Mouse (Mus musculus): ENCODE data around the gene Sohlh2.

Sohlh2 gene

DNA sequence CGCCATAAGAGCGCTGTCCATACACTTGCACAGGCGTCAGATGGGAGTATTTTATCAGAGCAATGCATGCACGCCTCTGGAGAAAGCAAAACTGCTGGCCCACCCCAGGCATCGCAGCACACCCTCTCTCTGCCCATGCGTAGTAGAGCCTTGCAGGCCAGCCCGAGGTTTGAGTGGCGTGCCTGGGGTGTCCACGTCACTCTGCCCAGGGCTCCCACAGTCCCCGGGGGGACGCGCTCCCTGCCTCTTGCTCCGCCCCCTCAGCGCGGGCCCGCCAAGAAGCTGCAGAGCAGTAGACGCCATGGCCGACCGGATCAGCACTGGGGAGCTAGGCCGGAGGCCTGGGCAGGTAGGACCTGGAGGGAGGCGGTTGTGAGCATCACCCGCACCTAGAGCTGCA, at the start of gene Sohlh2:
Gene Sohlh2 (plus strand): TSS at position 263 of the 400 bp plus-strand sequence.
- no peak for DNase-seq

DNA sequence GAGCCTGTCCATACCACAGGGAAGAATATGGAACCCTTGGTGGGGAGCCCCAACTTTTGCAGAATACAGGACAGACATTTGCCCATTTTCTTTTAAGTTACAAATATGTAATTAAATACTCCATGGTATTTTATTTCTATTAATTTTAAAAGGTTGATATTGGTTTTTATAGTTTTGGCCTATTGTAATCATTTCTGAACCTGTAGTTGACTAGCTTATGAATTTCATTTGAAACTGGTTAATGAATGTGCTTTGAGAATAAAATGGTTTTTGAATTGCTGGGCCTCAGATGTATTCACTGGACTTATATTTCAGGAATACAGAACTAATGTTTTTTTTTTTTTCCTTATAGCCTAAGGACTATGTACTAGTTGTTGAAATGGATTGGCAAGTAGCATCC, 44.8 kb upstream of the Sohlh2 start, which contains the start of gene Ccdc169:
Gene Ccdc169 (plus strand): TSS at position 301 of the 400 bp plus-strand sequence.
- DNase-seq = no peak

GRCm38 (mm10) chr3:55139837-55140236, 42.0 kb upstream of the Sohlh2 start:
- peak; percentile 73 for DNase-seq

DNA sequence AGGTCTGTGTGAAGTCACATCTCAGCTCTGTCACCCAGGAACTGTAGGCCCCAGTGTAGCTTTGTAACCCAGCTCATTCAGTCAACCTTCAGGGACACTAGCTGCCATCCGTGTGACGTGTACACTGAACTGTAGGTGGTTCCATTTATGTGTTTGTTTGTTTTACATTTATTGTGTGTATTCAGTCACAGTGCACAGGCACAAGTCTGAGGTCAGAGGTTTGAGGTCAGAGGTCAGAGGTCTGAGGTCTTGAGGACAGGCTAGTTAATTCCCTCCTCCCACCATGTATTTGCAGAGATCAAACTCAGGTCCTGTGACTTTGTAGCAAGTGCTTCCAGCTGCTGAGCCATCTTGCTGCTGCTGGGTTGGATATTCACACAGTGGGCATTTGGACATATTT, 40.4 kb upstream of the Sohlh2 start:
- peak; percentile 68 for DNase-seq

DNA sequence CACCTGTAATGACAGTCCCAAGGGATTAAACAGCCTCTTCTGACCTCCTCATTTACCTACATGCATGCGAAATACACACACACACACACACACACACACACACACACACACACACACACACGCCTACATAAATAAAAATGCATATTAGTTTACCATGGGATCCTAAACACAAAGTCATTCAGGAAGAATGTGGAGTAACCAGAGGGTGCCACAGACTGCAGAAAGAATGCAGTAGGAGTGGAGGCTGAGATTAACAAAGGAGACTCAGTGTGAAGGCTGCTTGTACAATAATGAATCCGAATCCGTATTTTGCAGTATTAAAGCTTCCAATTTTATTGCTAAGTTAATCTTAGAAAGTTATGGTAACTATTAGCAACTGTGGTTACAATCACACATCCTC, 36.9 kb upstream of the Sohlh2 start:
- DNase-seq = no peak

DNA sequence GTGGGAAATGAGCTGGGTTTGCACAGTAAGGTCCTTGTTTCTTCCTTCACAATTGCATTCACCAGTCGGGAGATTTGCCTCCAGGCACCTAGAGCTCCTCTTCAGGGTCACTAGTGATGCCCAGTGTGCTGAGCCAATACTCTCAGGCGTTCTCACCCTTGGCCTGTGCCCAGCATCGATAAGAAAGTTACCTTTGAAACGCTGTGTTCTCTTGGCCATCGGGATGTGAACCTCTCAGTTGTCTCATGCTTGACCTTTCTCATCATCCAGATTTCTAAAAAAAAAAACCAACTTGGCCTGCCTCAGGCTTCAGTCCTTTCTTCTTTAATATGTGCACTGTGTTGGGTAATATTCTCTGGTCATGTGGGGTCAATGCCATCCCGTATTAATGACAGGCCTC, 35.4 kb upstream of the Sohlh2 start:
- DNase-seq = peak; percentile 60

GRCm38 (mm10) chr3:55147156-55147555, 34.7 kb upstream of the Sohlh2 start:
- no peak for DNase-seq

- no peak for DNase-seq
Measured at GRCm38 (mm10) chr3:55148091-55148490, 33.7 kb upstream of the Sohlh2 start.

GRCm38 (mm10) chr3:55151656-55152433, 30.0 kb upstream of the Sohlh2 start:
- peak; percentile 71 for DNase-seq

DNA sequence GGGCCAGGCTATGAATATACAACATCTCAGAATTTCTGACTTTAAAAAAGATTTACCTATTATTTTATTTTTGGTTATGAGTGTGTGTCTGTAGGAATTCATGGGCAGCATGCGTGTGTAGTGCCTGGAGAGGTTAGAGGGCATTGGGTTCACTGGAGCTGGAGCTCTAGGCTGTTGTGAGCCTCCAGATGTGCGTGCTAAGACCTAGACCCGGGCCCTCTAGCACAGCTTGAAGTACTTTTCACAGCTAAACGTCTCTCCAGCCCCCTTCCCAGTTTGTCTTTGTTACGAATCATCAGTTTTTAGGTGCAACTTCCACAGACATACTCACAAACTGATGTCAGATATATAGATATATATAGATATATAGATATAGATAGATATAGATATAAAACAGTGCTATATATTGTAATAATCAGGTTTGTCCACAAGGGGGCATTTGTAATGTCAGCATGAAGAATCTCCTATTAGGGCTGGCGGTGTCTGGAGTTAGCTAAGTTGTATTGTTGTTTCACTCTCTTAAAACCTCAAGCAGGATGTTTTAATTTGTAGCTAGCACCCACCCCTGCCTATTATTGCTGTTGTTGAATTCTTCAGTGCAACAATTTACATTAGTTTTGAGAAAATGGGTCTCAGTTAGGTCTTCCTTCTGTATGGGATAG, 29.0 kb upstream of the Sohlh2 start:
- DNase-seq = peak; percentile 53

DNA sequence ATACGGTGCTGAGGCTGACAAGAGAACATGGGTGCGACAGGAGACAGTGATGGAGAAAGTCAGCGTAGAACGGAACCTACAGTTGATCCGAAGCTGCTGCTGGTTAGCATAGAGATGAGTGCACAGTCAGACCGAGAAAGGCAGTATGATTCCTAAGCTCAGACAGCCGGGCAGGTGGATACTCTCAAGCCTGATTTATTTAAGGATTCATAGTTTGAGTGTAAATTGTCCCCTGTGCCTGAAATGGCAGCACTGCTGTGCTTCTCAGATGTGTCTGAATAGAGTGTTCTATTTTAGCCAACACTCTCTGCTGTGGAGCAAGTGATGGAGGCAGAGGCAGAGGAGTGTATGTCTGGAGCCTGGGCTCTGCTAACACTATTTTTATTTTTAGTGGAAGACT, 27.7 kb upstream of the Sohlh2 start:
- peak; percentile 70 for DNase-seq

DNA sequence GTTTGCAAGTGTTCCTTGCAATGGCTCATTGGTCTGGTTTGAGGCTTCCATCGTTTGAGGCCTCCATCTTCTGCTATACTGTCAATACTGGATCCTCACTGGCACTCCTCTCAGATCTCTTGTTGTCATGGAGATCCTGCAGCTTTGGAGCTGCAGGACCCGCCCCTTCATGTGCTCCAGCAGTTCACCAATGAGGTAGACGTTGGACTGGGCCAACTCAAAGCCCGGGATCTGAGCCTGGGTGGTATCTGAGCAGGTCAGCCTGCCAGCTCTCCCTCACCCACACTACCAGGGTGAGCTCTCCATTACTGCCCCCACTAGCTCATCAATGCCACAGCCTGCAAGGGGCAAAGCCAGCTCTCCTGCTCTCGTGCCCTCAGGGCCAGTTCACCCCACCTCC, 24.4 kb upstream of the Sohlh2 start:
- DNase-seq = no peak

DNA sequence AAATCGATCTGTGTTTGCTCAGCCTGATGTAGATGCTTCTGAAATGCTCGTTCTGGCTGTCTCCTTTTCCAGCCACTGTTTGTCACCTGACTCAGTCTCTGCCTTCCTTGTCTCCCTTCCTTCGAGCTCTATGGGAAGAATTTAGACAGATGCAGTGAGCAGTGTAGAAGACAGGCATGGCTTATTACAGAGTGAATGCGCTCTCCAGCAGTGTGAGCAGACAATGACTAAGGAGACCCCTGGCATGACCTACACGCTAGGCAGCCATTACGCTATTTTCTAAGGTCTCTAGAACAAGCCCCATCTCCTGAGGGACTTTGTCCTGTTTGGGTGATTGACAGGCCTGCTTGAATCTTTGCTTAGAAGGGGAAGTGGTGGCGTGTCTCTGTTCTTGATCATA, 20.7 kb upstream of the Sohlh2 start:
- DNase-seq = no peak

- DNase-seq = no peak
Measured at GRCm38 (mm10) chr3:55163510-55163909, 18.3 kb upstream of the Sohlh2 start.

GRCm38 (mm10) chr3:55172478-55172877, 9.3 kb upstream of the Sohlh2 start:
- DNase-seq = peak; percentile 33

DNA sequence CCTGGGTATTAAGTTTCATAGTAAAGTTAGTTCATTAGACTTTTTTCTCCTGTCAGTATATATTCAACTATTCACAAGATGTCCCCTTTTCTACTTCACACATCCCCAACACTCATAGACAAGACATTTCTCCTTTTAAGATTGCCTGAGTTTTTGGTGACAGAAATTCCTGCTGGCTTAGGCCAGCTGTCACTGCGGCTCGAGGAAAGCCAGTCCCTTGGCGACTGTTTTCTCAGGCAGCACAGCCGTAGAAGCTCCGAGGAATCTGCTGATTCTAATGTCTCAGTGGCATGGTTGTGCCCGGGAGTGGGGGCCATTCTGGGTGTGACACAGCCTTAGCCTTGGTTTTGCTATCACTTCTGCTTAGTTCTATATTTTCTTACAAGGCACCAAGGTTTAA, 4.6 kb upstream of the Sohlh2 start:
- no peak for DNase-seq

GRCm38 (mm10) chr3:55191668-55192067, 9.8 kb downstream of the Sohlh2 start:
- DNase-seq = peak; percentile 50

GRCm38 (mm10) chr3:55193351-55193750, 11.5 kb downstream of the Sohlh2 start:
- DNase-seq = peak; percentile 75

DNA sequence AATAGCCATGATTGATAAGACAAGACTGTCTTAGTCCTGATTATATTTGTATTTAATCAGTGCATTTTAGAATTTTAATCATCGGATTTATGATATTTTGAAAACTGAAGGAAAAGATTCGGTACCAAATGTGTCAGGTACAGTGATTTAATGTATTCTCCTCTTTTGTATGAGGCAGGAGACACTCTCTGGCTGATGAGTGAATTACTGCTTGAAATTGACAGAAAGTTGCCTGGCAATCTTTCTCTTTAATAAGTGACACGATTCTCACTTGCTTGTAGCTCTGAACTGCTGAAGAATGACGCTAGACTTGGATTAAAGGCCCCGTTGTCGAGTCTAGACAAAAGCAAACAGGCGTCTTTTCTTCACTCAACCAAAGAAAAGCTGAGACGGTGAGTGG, 13.0 kb downstream of the Sohlh2 start:
- DNase-seq = peak; percentile 5

- peak; percentile 94 for DNase-seq
Measured at GRCm38 (mm10) chr3:55195581-55196327, 13.9 kb downstream of the Sohlh2 start.

- DNase-seq = peak; percentile 84
Measured at GRCm38 (mm10) chr3:55196328-55196710, 14.5 kb downstream of the Sohlh2 start.

- peak; percentile 74 for DNase-seq
Measured at GRCm38 (mm10) chr3:55203621-55204020, 21.8 kb downstream of the Sohlh2 start.

DNA sequence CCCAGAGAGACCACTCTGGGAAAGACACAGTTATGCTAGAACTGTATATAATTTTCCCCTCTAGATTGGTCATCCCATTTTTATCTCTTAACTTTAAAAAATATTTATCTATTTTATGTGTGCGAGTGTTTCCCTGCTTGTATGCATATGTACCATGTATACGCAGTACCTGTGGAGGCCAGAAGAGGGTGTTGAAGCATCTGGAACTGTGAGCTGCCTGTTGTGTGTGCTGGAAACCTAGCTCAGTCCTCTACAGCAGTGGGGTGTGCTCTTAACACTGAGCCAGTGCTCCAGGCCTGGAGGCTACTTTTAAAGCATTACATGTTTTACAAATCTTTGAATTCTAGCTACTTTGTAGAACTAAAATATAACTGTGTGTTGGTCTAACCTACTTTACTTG, 24.6 kb downstream of the Sohlh2 start:
- no peak for DNase-seq

DNA sequence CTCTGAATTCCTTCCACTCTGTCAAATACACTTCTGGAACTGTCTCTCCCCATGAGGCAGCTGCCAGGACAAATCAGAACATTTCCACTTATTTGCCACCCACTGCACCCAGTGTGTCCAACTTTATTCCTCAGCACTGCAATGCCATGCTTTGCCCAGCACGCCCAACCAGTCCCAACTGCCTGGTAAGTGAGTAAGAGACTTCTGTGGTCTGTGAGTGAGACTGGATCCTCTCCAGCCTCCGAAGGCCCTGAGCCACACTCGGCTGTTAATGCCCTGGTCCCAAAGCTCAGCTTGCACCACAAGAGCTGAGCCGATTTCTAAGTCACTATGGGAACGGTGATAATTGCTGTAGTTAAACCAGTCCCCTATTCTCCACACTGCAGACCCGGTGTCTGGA, 25.8 kb downstream of the Sohlh2 start:
- no peak for DNase-seq

All from heart, adult 11 months (tissue).